Mouse (Mus musculus) forebrain, postnatal 0 days (tissue): ENCODE measurements around the gene Slc6a1. TPM values are rescaled to one million over a fixed set of nuclear protein-coding genes. Genes with fewer than 3 reads are reported as not detected.

ENCODE experiments used
- ATAC-seq: fragments of 200-750 bp; cut with Nextera tagmentation; 2 replicates; pipeline ENCODE4 v1.8.0; 2017; ENCODE audit warnings: mild to moderate bottlenecking, moderate library complexity
- DNase-seq: peaks from one replicate; pipeline ENCODE4 v3.0.0-alpha.2; 2015
- H3K27ac ChIP-seq: fragments of 300-500 bp; sonication (generic); 2 replicates; pipeline ENCODE4 v1.5.1; 2014; ENCODE audit warnings: low read depth, mild to moderate bottlenecking, antibody characterized with exemption, low read length, moderate library complexity, mixed read lengths
- H3K27me3 ChIP-seq: fragments of 300-500 bp; sonication (generic); 2 replicates; pipeline ENCODE4 v1.6.1; 2014; ENCODE audit warnings: mild to moderate bottlenecking, low read length, mixed read lengths; ENCODE audit not compliant: insufficient read depth
- H3K36me3 ChIP-seq: fragments of 300-500 bp; sonication (generic); 2 replicates; pipeline ENCODE4 v1.6.1; 2014; ENCODE audit warnings: mild to moderate bottlenecking, moderate library complexity; ENCODE audit not compliant: insufficient read depth
- H3K4me1 ChIP-seq: fragments of 300-500 bp; sonication (generic); 2 replicates; pipeline ENCODE4 v1.6.1; 2014; ENCODE audit warnings: antibody characterized with exemption; ENCODE audit not compliant: insufficient read depth
- H3K4me2 ChIP-seq: fragments of 300-500 bp; sonication (generic); 2 replicates; pipeline ENCODE4 v1.6.1; 2014; ENCODE audit warnings: low read depth, mild to moderate bottlenecking, moderate library complexity
- H3K4me3 ChIP-seq: fragments of 300-500 bp; sonication (generic); 2 replicates; pipeline ENCODE4 v1.5.1; 2014; ENCODE audit warnings: low read depth, low read length, mixed read lengths
- H3K9ac ChIP-seq: fragments of 300-500 bp; sonication (generic); 2 replicates; pipeline ENCODE4 v1.6.1; 2014; ENCODE audit warnings: mild to moderate bottlenecking
- H3K9me3 ChIP-seq: fragments of 300-500 bp; sonication (generic); 2 replicates; pipeline ENCODE4 v1.6.1; 2016; ENCODE audit warnings: low read length
- CTCF ChIP-seq: sonication (generic); IDR thresholded peaks from 2 replicates; pipeline ENCODE4 v1.5.1; 2016; ENCODE audit warnings: antibody characterized with exemption, control low read depth, low read depth
- WGBS: fragments of 180-500 bp; shearing (Covaris S2); extraction: QIAGEN DNeasy Blood & Tissue Kit; methylation state at CpG from one replicate; pipeline ENCODE4 v1.1.7; 2014; 5-methylcytosine and 5-hydroxymethylcytosine counted together
- polyA plus RNA-seq: library from polyadenylated mRNA; unstranded; fragments of >200 nt; fragmentation: Nextera tagmentation; extraction: Ambion mirVana; gene quantifications from 2 replicates; pipeline ENCODE4 v1.2.1, GENCODE M21; 2015
- total RNA-seq: library from RNA; depleted of rRNA; stranded (reverse); fragments of >200 nt; gene quantifications from 2 replicates; pipeline ENCODE4 v1.2.3, GENCODE M21; 2014

The Slc6a1 gene
- total and polyA plus RNA-seq, 2 experiments from 2014 or later: 152 to 302 TPM

DNA sequence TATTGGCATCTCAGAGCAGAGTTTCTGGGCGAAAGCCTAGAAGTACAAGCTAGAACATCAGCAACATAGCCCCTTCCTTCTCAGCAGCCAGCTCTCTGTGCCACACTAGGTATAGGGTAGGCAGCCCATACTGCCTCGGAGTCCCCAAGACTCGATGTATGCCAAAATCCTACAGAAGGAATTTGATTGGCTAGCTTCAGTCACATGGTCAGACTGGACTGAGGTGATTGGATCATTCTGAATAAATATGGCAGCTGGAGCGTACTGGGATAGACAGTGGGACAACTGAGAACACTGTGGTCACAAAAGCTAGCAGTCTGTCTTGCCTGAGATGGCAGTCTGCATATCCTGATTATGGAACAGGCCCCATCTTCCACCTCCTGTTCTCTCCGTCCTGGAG, 17.3 kb downstream of the Slc6a1 start:
- TF ChIP-seq CTCF: no peak
- Histone ChIP-seq H3K4me1 (peaks cover 22% of the 10 kb centered on the region; the same call in 1 of the 2 replicates), H3K36me3 (peaks cover 38% of the 10 kb centered on the region), H3K4me3 (no peak overlapping the region), H3K9ac (no peak overlapping the region), H3K27ac (no peak overlapping the region), H3K27me3 (no peaks in the 10 kb centered on the region), H3K4me2 (no peak overlapping the region), H3K9me3 (no peaks in the 10 kb centered on the region)
- no peak for ATAC-seq
- DNase-seq: no peak
- WGBS: 92% methylated on average over 5 of the region's 5 CpGs

GRCm38 (mm10) chr6:114300737-114301136, 18.3 kb downstream of the Slc6a1 start:
- Histone ChIP-seq H3K4me3 (no peak overlapping the region), H3K9me3 (no peaks in the 10 kb centered on the region), H3K4me2 (no peak overlapping the region), H3K27ac (no peak overlapping the region), H3K9ac (no peak overlapping the region), H3K27me3 (no peaks in the 10 kb centered on the region), H3K36me3 (peaks cover 48% of the 10 kb centered on the region), H3K4me1 (peaks cover 20% of the 10 kb centered on the region; the same call in 1 of the 2 replicates)
- no peak for TF ChIP-seq CTCF
- DNase-seq (no peak), ATAC-seq (no peak)
- 83% methylated on average over 11 of the region's 11 CpGs for WGBS

DNA sequence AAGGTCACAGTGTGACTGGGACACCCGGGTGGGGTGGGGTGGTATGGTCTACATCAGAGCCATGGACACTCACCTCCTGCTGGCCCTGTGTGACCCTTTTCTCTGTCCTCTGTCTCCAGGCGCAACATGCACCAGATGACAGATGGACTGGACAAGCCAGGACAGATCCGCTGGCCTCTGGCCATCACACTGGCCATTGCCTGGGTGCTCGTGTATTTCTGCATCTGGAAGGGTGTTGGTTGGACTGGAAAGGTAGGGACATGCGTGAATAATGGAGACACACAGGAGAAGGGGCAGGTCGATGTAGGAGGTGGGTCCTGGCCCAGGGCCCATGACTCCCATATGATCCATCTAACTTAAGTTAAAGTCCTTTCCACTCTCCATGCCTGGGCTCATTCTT, 22.2 kb downstream of the Slc6a1 start:
- no peak for TF ChIP-seq CTCF
- Histone ChIP-seq H3K4me1 (no peaks in the 10 kb centered on the region), H3K27ac (no peak overlapping the region), H3K36me3 (peaks cover 76% of the 10 kb centered on the region), H3K27me3 (no peaks in the 10 kb centered on the region), H3K4me2 (no peak overlapping the region), H3K4me3 (no peak overlapping the region), H3K9me3 (no peaks in the 10 kb centered on the region), H3K9ac (no peak overlapping the region)
- WGBS: 89% methylated on average over 6 of the region's 6 CpGs
- DNase-seq (no peak), ATAC-seq (no peak)

DNA sequence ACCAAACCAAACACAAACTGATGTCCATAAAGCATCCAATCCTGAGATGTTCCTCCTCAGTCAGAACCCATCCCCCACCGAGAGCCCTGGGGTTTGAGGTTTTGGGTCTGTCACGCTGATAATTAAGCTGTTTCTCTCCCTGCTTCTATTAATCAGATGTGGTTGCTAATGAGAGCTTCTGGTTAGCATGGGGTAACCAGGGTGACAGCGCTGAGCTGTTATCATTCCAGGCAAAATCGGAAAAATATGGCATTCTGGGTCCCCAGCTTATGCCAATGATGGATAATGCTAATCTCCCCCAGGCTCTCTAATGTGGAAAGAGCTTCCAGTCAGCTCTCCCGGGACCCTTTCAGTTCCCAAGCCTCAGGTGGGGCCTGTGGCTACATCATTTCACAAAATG, 38.1 kb downstream of the Slc6a1 start:
- H3K9ac ChIP-seq: no peak overlapping the region
- no peak for DNase-seq
- no peak overlapping the region for H3K4me3 ChIP-seq

GRCm38 (mm10) chr6:114321146-114321545, 38.7 kb downstream of the Slc6a1 start:
- ATAC-seq (no peak), DNase-seq (no peak)
- Histone ChIP-seq H3K9ac (no peak overlapping the region), H3K4me3 (no peak overlapping the region), H3K27me3 (no peaks in the 10 kb centered on the region), H3K9me3 (no peaks in the 10 kb centered on the region), H3K4me1 (no peaks in the 10 kb centered on the region), H3K36me3 (peaks cover 6% of the 10 kb centered on the region), H3K27ac (no peak overlapping the region), H3K4me2 (no peak overlapping the region)
- 99% methylated on average over 3 of the region's 3 CpGs for WGBS
- TF ChIP-seq CTCF: peak; percentile 48

More for the DNA sequence above, 38.1 kb downstream of the Slc6a1 start:
- ATAC-seq: peak; percentile 38; the same call in 1 of the 2 replicates
- no peak overlapping the region for H3K27ac ChIP-seq
- H3K4me2 ChIP-seq: no peak overlapping the region
- TF ChIP-seq CTCF: no peak
- WGBS: 37% methylated on average over 5 of the region's 5 CpGs
- peaks cover 13% of the 10 kb centered on the region for H3K36me3 ChIP-seq
- H3K9me3 ChIP-seq: no peaks in the 10 kb centered on the region
- H3K27me3 ChIP-seq: no peaks in the 10 kb centered on the region
- no peaks in the 10 kb centered on the region for H3K4me1 ChIP-seq

DNA sequence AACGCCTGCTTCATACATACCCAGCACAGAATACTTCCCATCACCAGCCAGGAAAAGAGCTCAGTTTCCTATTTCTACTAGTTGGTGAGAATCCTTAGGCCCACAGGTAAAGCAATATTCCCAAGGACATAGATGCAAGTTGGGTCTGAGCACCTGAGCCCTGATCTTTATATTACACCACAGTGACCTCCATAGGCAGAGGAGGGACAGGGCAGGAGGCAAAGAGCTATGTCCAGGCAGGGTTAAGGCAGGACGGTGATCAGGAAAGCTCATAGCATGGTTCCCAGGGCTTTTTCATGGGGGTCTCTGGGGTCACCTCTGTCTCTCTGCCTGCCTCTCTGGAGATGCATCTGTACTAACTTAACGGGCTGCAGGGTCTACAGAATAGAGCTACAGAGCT, 40.5 kb downstream of the Slc6a1 start:
- Histone ChIP-seq H3K27me3 (no peaks in the 10 kb centered on the region), H3K36me3 (no peaks in the 10 kb centered on the region), H3K9ac (no peak overlapping the region), H3K4me3 (no peak overlapping the region), H3K4me2 (no peak overlapping the region), H3K27ac (no peak overlapping the region), H3K4me1 (no peaks in the 10 kb centered on the region), H3K9me3 (no peaks in the 10 kb centered on the region)
- DNase-seq (no peak), ATAC-seq (no peak)
- 75% methylated on average over 3 of the region's 3 CpGs for WGBS
- TF ChIP-seq CTCF: no peak

DNA sequence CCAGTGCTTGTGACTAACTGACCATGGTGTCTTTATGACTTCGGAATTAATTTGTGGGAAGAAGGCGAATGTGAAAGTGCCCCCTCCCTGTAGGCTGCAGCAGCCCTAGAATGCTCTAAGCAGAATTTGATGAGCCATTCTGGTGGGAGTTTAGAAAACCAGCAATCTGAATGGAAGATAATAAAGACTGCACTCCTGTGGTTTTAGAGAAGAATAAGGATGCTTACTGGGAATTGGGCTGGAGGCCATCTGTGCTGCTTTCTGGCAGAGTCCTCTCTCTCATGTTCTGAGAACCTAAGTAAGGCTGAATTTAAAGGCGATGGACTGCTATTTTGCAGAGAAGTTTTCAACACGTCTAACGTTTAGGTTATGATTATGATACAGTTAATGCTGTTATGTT, 42.4 kb downstream of the Slc6a1 start:
- ATAC-seq (no peak), DNase-seq (no peak)
- H3K9ac ChIP-seq: no peak overlapping the region
- no peak overlapping the region for H3K4me3 ChIP-seq
- H3K27me3 ChIP-seq: no peaks in the 10 kb centered on the region
- no peaks in the 10 kb centered on the region for H3K9me3 ChIP-seq
- H3K4me1 ChIP-seq: no peaks in the 10 kb centered on the region
- H3K4me2 ChIP-seq: no peak overlapping the region
- WGBS: 81% methylated on average over 5 of the region's 5 CpGs
- no peak for TF ChIP-seq CTCF
- no peaks in the 10 kb centered on the region for H3K36me3 ChIP-seq
- H3K27ac ChIP-seq: no peak overlapping the region
